Mouse (Mus musculus): ENCODE measurements at regions not wholly inside any gene's neighbourhood (a gene's known extent, or its start where the extent isn't known, plus 50 kb on each side); places are given as distances from the start of the nearest gene placed in this dataset.
A peak's percentile ranks its signal among the peaks of the same experiment; 100 is the strongest.

- no peaks in the 10 kb centered on the region for H3K27me3 ChIP-seq (replicated peaks; ENCODE audit: insufficient read depth, low read length)
- 81% methylated on average over 8 of the region's 8 CpGs for WGBS
- H3K9me3 ChIP-seq (ENCODE audit: low read length) = no peaks in the 10 kb centered on the region
- DNase-seq (ENCODE audit: low spot score) = no peak
- TF ChIP-seq CTCF (IDR thresholded peaks at IDR 0.05) (no peak), EP300 (IDR thresholded peaks at IDR 0.05) (no peak)
- H3K9ac ChIP-seq (replicated peaks; ENCODE audit: low read depth) = no peak overlapping the region
- H3K4me1 ChIP-seq (ENCODE audit: insufficient read depth, low read depth, low read length) = no peaks in the 10 kb centered on the region
- no peak overlapping the region for H3K4me3 ChIP-seq (ENCODE audit: low read depth, low read length)
- no peaks in the 10 kb centered on the region for H3K36me3 ChIP-seq (ENCODE audit: insufficient read depth, low read length)
- ATAC-seq = no peak
- H3K27ac ChIP-seq (ENCODE audit: low read length) = no peak overlapping the region
- H3K4me2 ChIP-seq (replicated peaks; ENCODE audit: low read depth, low read length) = no peak overlapping the region
Measured at GRCm38 (mm10) chr6:98800040-98800439, 457.5 kb upstream of the Gm765 start.

- 0 out of 2 replicates have a peak overlapping the region, but pooled peaks have one; percentile 22 for H3K27ac ChIP-seq (ENCODE audit: low read length)
Measured at GRCm38 (mm10) chr6:98797778-98798177, 455.2 kb upstream of the Gm765 start.

DNA sequence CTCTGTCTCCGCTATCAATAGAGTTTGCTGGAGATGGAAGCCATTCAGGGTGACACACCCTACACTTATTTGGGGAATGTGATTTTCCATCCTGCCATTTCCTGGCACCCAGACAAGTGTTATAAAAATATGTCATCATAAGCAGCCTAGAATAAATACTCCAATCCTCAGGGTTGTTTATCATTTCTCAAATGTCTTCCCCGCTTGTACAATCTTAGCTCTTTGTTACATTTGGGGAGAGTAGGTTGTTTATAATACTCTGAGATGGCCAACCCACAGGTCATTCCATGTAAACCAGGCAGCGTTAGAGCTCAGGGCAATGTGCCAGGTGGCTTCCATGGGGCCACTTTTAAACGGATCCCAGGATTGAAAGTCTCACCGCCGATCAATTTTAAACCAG lies 454.8 kb upstream of the Gm765 start:
- no peak overlapping the region for H3K9ac ChIP-seq (replicated peaks; ENCODE audit: low read depth)
- H3K36me3 ChIP-seq (ENCODE audit: insufficient read depth, low read length) = no peaks in the 10 kb centered on the region
- no peak overlapping the region for H3K4me3 ChIP-seq (ENCODE audit: low read depth, low read length)
- WGBS = 26% methylated on average over 6 of the region's 6 CpGs
- H3K27me3 ChIP-seq (replicated peaks; ENCODE audit: insufficient read depth, low read length) = no peaks in the 10 kb centered on the region
- 0 out of 2 replicates have a peak overlapping the region, but pooled peaks have one; percentile 22 for H3K27ac ChIP-seq (ENCODE audit: low read length)
- DNase-seq (ENCODE audit: low spot score) (peak; percentile 87), ATAC-seq (peak; percentile 92)
- peak overlapping the region; percentile 11; the same call in 1 of the 2 replicates for H3K4me2 ChIP-seq (replicated peaks; ENCODE audit: low read depth, low read length)
- H3K4me1 ChIP-seq (ENCODE audit: insufficient read depth, low read depth, low read length) = no peaks in the 10 kb centered on the region
- no peaks in the 10 kb centered on the region for H3K9me3 ChIP-seq (ENCODE audit: low read length)
- TF ChIP-seq EP300 (IDR thresholded peaks at IDR 0.05) (peak; percentile 96), CTCF (IDR thresholded peaks at IDR 0.05) (no peak)

More at GRCm38 (mm10) chr6:98797778-98798177, 455.2 kb upstream of the Gm765 start:
- H3K36me3 ChIP-seq (ENCODE audit: insufficient read depth, low read length) = no peaks in the 10 kb centered on the region
- no peak overlapping the region for H3K4me3 ChIP-seq (ENCODE audit: low read depth, low read length)
- H3K27me3 ChIP-seq (replicated peaks; ENCODE audit: insufficient read depth, low read length) = no peaks in the 10 kb centered on the region
- WGBS = 47% methylated on average over 3 of the region's 3 CpGs
- H3K4me1 ChIP-seq (ENCODE audit: insufficient read depth, low read depth, low read length) = no peaks in the 10 kb centered on the region
- ATAC-seq = peak; percentile 80
- H3K9ac ChIP-seq (replicated peaks; ENCODE audit: low read depth) = no peak overlapping the region
- no peaks in the 10 kb centered on the region for H3K9me3 ChIP-seq (ENCODE audit: low read length)
- TF ChIP-seq EP300 (IDR thresholded peaks at IDR 0.05) = no peak
- TF ChIP-seq CTCF (IDR thresholded peaks at IDR 0.05) = peak; percentile 28
- peak overlapping the region; percentile 11; the same call in 1 of the 2 replicates for H3K4me2 ChIP-seq (replicated peaks; ENCODE audit: low read depth, low read length)
- peak; percentile 53 for DNase-seq (ENCODE audit: low spot score)

DNA sequence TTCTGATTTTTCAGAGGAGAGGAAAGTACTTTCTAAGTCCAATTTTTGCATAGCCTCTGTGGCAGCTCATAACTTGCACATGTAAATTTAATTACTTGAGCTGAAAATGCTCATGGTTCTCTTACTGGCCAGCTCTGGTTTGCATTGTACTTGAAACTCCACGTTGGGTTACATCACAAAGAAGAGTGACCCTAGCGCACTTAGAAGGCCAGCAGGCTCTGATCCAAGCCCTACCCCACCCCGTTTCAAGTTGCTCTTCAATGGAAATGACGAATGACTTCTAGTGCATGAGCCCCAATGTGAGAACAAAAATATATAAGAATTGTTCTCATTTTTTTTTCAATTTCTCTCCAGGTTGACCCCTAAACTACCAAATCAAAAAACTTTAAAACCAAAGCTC lies 454.1 kb upstream of the Gm765 start:
- ATAC-seq (peak; percentile 69), DNase-seq (ENCODE audit: low spot score) (peak; percentile 56)
- Histone ChIP-seq H3K9me3 (ENCODE audit: low read length) (no peaks in the 10 kb centered on the region), H3K27me3 (replicated peaks; ENCODE audit: insufficient read depth, low read length) (no peaks in the 10 kb centered on the region), H3K36me3 (ENCODE audit: insufficient read depth, low read length) (no peaks in the 10 kb centered on the region), H3K4me1 (ENCODE audit: insufficient read depth, low read depth, low read length) (no peaks in the 10 kb centered on the region), H3K27ac (ENCODE audit: low read length) (no peak overlapping the region), H3K4me3 (ENCODE audit: low read depth, low read length) (no peak overlapping the region), H3K9ac (replicated peaks; ENCODE audit: low read depth) (no peak overlapping the region), H3K4me2 (replicated peaks; ENCODE audit: low read depth, low read length) (no peak overlapping the region)
- TF ChIP-seq CTCF (IDR thresholded peaks at IDR 0.05) (no peak), EP300 (IDR thresholded peaks at IDR 0.05) (no peak)
- 14% methylated on average over 4 of the region's 4 CpGs for WGBS

DNA sequence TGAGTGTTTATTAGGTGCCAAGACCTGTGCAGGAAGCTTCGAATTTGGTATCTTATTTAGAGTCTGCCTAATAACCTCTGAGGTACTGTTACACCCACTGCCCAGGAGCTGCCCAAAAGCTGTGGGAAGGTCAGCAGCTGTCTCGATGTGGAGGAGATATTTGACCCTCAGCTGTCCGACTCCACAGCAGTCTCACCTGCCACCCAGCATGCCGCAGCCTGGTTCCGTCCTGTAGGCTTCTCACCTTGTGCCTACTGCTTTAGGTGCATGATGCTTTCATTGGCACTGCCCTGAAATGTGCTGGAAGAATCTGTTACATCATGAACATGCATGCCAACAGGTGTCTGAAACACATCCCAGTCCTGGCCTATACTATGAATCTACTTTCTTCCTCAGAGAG lies 444.9 kb upstream of the Gm765 start:
- Histone ChIP-seq H3K27ac (ENCODE audit: low read length) (no peak overlapping the region), H3K27me3 (replicated peaks; ENCODE audit: insufficient read depth, low read length) (no peaks in the 10 kb centered on the region), H3K4me1 (ENCODE audit: insufficient read depth, low read depth, low read length) (no peaks in the 10 kb centered on the region), H3K9ac (replicated peaks; ENCODE audit: low read depth) (no peak overlapping the region), H3K36me3 (ENCODE audit: insufficient read depth, low read length) (no peaks in the 10 kb centered on the region), H3K4me2 (replicated peaks; ENCODE audit: low read depth, low read length) (no peak overlapping the region), H3K4me3 (ENCODE audit: low read depth, low read length) (no peak overlapping the region), H3K9me3 (ENCODE audit: low read length) (no peaks in the 10 kb centered on the region)
- TF ChIP-seq EP300 (IDR thresholded peaks at IDR 0.05) (no peak), CTCF (IDR thresholded peaks at IDR 0.05) (no peak)
- DNase-seq (ENCODE audit: low spot score) (no peak), ATAC-seq (no peak)
- WGBS = 61% methylated on average over 5 of the region's 5 CpGs

- no peaks in the 10 kb centered on the region for H3K27me3 ChIP-seq (replicated peaks; ENCODE audit: insufficient read depth, low read length)
- ATAC-seq (no peak), DNase-seq (ENCODE audit: low spot score) (peak; percentile 26)
- no peaks in the 10 kb centered on the region for H3K36me3 ChIP-seq (ENCODE audit: insufficient read depth, low read length)
- no peaks in the 10 kb centered on the region for H3K4me1 ChIP-seq (ENCODE audit: insufficient read depth, low read depth, low read length)
- H3K9me3 ChIP-seq (ENCODE audit: low read length) = no peaks in the 10 kb centered on the region
- no peak overlapping the region for H3K9ac ChIP-seq (replicated peaks; ENCODE audit: low read depth)
- TF ChIP-seq EP300 (IDR thresholded peaks at IDR 0.05) = no peak
- no peak for TF ChIP-seq CTCF (IDR thresholded peaks at IDR 0.05)
- H3K27ac ChIP-seq (ENCODE audit: low read length) = no peak overlapping the region
- no peak overlapping the region for H3K4me2 ChIP-seq (replicated peaks; ENCODE audit: low read depth, low read length)
- no peak overlapping the region for H3K4me3 ChIP-seq (ENCODE audit: low read depth, low read length)
- WGBS = 67% methylated on average over 9 of the region's 9 CpGs
Measured at GRCm38 (mm10) chr6:98782074-98782473, 439.5 kb upstream of the Gm765 start.

GRCm38 (mm10) chr6:98775780-98776179 lies 433.2 kb upstream of the Gm765 start:
- H3K27me3 ChIP-seq (replicated peaks; ENCODE audit: insufficient read depth, low read length) = no peaks in the 10 kb centered on the region
- no peaks in the 10 kb centered on the region for H3K9me3 ChIP-seq (ENCODE audit: low read length)
- no peak overlapping the region for H3K4me3 ChIP-seq (ENCODE audit: low read depth, low read length)
- ATAC-seq = no peak
- H3K27ac ChIP-seq (ENCODE audit: low read length) = no peak overlapping the region
- no peak overlapping the region for H3K9ac ChIP-seq (replicated peaks; ENCODE audit: low read depth)
- 78% methylated on average over 1 of the region's 1 CpGs for WGBS
- no peak overlapping the region for H3K4me2 ChIP-seq (replicated peaks; ENCODE audit: low read depth, low read length)
- no peak for TF ChIP-seq CTCF (IDR thresholded peaks at IDR 0.05)
- no peak for TF ChIP-seq EP300 (IDR thresholded peaks at IDR 0.05)
- H3K4me1 ChIP-seq (ENCODE audit: insufficient read depth, low read depth, low read length) = no peaks in the 10 kb centered on the region
- no peak for DNase-seq (ENCODE audit: low spot score)
- H3K36me3 ChIP-seq (ENCODE audit: insufficient read depth, low read length) = no peaks in the 10 kb centered on the region

All from lung, postnatal 0 days (tissue).